Mouse (Mus musculus): Measurements from ENCODE around the gene Tcte2. TPM values are rescaled to one million over a fixed set of nuclear protein-coding genes. Genes with fewer than 3 reads are reported as not detected.

Tcte2 gene
- polyA plus RNA-seq, 1 experiment from 2014 or later, result 4.9 TPM

DNA sequence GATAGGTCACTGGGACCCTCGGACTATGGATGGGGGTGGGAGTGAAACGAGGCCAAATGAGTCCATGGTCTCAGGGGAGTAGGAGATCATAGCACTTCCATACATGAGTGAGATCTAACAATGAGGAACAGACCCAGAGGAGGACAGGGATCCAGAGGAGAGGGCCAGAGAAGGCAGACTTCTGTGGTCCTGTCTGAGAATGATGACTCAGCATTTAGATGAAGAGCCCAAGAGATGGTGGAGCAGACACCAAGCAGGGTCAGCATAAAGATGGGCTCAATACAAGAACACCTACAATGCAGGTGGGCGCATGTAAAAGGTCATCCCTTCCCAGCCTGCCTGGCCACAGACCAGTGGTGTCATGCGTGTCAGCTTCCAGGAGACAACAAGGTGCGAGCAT, 41.4 kb downstream of the Tcte2 start:
- 91% methylated on average over 5 of the region's 5 CpGs for WGBS
- Histone ChIP-seq H3K27ac (ENCODE audit: poor library complexity, severe bottlenecking) (no peak overlapping the region), H3K4me1 (replicated peaks) (peaks cover 7% of the 10 kb centered on the region), H3K4me2 (no peak overlapping the region), H3K36me3 (no peaks in the 10 kb centered on the region), H3K27me3 (replicated peaks) (no peaks in the 10 kb centered on the region), H3K9me3 (replicated peaks) (no peaks in the 10 kb centered on the region), H3K4me3 (no peak overlapping the region), H3K9ac (no peak overlapping the region)
- no peak for ATAC-seq (ENCODE audit: insufficient number of reproducible peaks, low FRiP score)

DNA sequence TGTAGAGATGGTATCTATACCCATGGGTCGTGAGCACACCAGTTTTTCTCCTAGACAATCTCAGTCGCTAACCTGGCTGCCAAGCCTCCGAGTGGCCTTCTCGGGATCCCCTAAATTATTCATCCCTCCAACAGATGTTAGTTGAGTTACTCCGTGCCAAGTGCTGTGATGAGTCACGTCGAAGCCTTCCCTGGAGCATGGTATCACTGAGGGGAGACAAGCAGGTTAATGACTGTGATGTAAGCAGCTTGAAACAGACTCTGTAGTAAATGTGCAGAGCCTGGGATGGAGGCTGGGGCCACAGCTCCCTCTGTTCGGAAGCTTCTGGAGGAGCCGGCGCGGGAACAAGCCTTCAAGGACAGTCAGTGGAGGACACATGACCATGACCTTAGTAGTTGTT, 44.2 kb downstream of the Tcte2 start:
- ATAC-seq (ENCODE audit: insufficient number of reproducible peaks, low FRiP score), result no peak
- no peaks in the 10 kb centered on the region for H3K27me3 ChIP-seq (replicated peaks)
- 75% methylated on average over 11 of the region's 11 CpGs for WGBS
- H3K36me3 ChIP-seq, result no peaks in the 10 kb centered on the region
- no peaks in the 10 kb centered on the region for H3K9me3 ChIP-seq (replicated peaks)
- no peak overlapping the region for H3K27ac ChIP-seq (ENCODE audit: poor library complexity, severe bottlenecking)
- H3K9ac ChIP-seq, result no peak overlapping the region
- H3K4me2 ChIP-seq, result no peak overlapping the region
- no peaks in the 10 kb centered on the region for H3K4me1 ChIP-seq (replicated peaks)
- no peak overlapping the region for H3K4me3 ChIP-seq

DNA sequence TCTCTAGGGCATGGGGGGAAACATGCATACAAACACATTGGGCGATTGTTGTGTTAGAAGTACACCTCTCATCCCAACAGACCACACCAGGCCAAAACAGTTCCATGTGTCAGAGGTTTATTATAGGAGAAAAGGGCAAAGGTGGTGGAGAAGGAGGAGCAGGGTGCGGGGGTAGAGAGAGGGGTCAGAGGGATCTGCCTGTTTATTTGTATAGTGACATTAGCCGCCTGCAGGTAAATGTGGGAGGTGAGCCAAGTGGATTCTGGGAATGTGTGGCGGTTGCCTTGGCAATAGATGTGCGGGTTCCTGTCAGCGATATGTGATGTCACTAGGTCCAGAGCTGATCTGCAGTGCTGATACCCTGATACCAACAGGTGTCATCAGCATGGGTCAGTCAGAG, 45.3 kb downstream of the Tcte2 start:
- WGBS, result 87% methylated on average over 6 of the region's 6 CpGs
- H3K36me3 ChIP-seq, result no peaks in the 10 kb centered on the region
- no peaks in the 10 kb centered on the region for H3K9me3 ChIP-seq (replicated peaks)
- H3K4me1 ChIP-seq (replicated peaks), result no peaks in the 10 kb centered on the region
- no peak for ATAC-seq (ENCODE audit: insufficient number of reproducible peaks, low FRiP score)
- no peaks in the 10 kb centered on the region for H3K27me3 ChIP-seq (replicated peaks)
- H3K4me2 ChIP-seq, result no peak overlapping the region
- no peak overlapping the region for H3K9ac ChIP-seq
- H3K27ac ChIP-seq (ENCODE audit: poor library complexity, severe bottlenecking), result no peak overlapping the region
- H3K4me3 ChIP-seq, result no peak overlapping the region

DNA sequence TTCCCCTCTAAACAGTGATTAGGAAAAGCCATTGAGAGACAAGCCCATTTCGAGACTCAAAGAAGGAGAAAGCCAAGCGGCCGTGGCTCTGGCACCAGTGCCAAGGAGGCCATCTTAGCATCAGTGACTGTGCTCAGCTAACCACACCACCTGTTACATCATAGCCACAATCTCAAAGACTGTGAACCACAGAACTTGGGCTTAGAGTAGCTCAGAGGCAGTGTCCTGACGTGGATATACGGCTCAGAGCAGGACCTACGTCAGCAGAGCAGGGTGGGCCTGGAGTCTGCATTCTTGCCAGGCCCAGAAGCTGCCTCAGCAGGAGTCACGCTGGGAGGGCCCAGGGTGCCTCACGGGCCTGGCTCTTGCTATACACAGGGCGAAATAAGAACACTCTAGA, 46.1 kb downstream of the Tcte2 start:
- no peaks in the 10 kb centered on the region for H3K4me1 ChIP-seq (replicated peaks)
- H3K4me3 ChIP-seq, result no peak overlapping the region
- WGBS, result 72% methylated on average over 9 of the region's 9 CpGs
- H3K27ac ChIP-seq (ENCODE audit: poor library complexity, severe bottlenecking), result no peak overlapping the region
- H3K36me3 ChIP-seq, result no peaks in the 10 kb centered on the region
- ATAC-seq (ENCODE audit: insufficient number of reproducible peaks, low FRiP score), result no peak
- no peaks in the 10 kb centered on the region for H3K9me3 ChIP-seq (replicated peaks)
- no peak overlapping the region for H3K4me2 ChIP-seq
- H3K9ac ChIP-seq, result no peak overlapping the region
- no peaks in the 10 kb centered on the region for H3K27me3 ChIP-seq (replicated peaks)

- H3K9me3 ChIP-seq (replicated peaks), result no peaks in the 10 kb centered on the region
- peaks cover 3% of the 10 kb centered on the region for H3K4me1 ChIP-seq (replicated peaks)
- WGBS, result 69% methylated on average over 4 of the region's 4 CpGs
- H3K27me3 ChIP-seq (replicated peaks), result no peaks in the 10 kb centered on the region
- no peak for ATAC-seq (ENCODE audit: insufficient number of reproducible peaks, low FRiP score)
- no peak overlapping the region for H3K9ac ChIP-seq
- no peak overlapping the region for H3K4me2 ChIP-seq
- no peak overlapping the region for H3K4me3 ChIP-seq
- H3K36me3 ChIP-seq, result no peaks in the 10 kb centered on the region
- no peak overlapping the region for H3K27ac ChIP-seq (ENCODE audit: poor library complexity, severe bottlenecking)
These were observed 47.0 kb downstream of the Tcte2 start for GRCm38 (mm10) chr17:13714654-13715053.

- peaks cover 9% of the 10 kb centered on the region for H3K4me1 ChIP-seq (replicated peaks)
- H3K27me3 ChIP-seq (replicated peaks), result no peaks in the 10 kb centered on the region
- no peak overlapping the region for H3K9ac ChIP-seq
- H3K27ac ChIP-seq (ENCODE audit: poor library complexity, severe bottlenecking), result no peak overlapping the region
- no peak for ATAC-seq (ENCODE audit: insufficient number of reproducible peaks, low FRiP score)
- H3K4me2 ChIP-seq, result no peak overlapping the region
- H3K9me3 ChIP-seq (replicated peaks), result no peaks in the 10 kb centered on the region
- WGBS, result 88% methylated on average over 4 of the region's 4 CpGs
- no peak overlapping the region for H3K4me3 ChIP-seq
- H3K36me3 ChIP-seq, result no peaks in the 10 kb centered on the region
These were observed 47.5 kb downstream of the Tcte2 start for GRCm38 (mm10) chr17:13714128-13714527.

- ATAC-seq (ENCODE audit: insufficient number of reproducible peaks, low FRiP score), result no peak
- Histone ChIP-seq H3K4me2 (no peak overlapping the region), H3K4me3 (no peak overlapping the region), H3K36me3 (no peaks in the 10 kb centered on the region), H3K4me1 (replicated peaks) (peaks cover 12% of the 10 kb centered on the region), H3K27ac (ENCODE audit: poor library complexity, severe bottlenecking) (no peak overlapping the region), H3K27me3 (replicated peaks) (no peaks in the 10 kb centered on the region), H3K9ac (no peak overlapping the region), H3K9me3 (replicated peaks) (no peaks in the 10 kb centered on the region)
- WGBS, result 89% methylated on average over 3 of the region's 3 CpGs
These were observed 49.1 kb downstream of the Tcte2 start for GRCm38 (mm10) chr17:13712518-13712917.

- no peaks in the 10 kb centered on the region for H3K36me3 ChIP-seq
- ATAC-seq (ENCODE audit: insufficient number of reproducible peaks, low FRiP score), result no peak
- no peaks in the 10 kb centered on the region for H3K27me3 ChIP-seq (replicated peaks)
- peaks cover 16% of the 10 kb centered on the region for H3K4me1 ChIP-seq (replicated peaks)
- no peak overlapping the region for H3K4me2 ChIP-seq
- no peak overlapping the region for H3K27ac ChIP-seq (ENCODE audit: poor library complexity, severe bottlenecking)
- H3K9ac ChIP-seq, result no peak overlapping the region
- no peak overlapping the region for H3K4me3 ChIP-seq
- WGBS, result 73% methylated on average over 6 of the region's 6 CpGs
- H3K9me3 ChIP-seq (replicated peaks), result no peaks in the 10 kb centered on the region
These were observed 49.5 kb downstream of the Tcte2 start for GRCm38 (mm10) chr17:13712116-13712515.

DNA sequence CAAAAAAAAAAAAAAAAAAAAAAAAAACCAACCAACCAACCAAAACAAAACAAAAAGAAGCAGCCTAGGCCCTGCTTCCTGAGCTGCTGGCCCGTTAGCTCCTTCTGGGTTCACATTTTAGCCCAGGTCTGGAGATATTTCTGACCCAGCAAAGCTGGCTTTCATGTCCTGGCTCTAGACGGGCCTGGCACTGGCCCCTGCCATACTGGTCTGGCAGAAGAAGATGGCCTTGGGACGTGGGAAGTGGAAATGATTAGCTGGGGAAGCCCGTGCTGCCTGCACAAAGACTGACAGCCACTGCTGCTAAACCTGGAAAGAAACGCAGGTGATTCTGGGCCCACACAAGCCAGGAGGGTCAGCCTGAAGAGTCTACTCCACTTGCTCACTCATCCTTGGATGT, 50.5 kb downstream of the Tcte2 start:
- Histone ChIP-seq H3K9me3 (replicated peaks) (no peaks in the 10 kb centered on the region), H3K4me3 (no peak overlapping the region), H3K4me2 (no peak overlapping the region), H3K27ac (ENCODE audit: poor library complexity, severe bottlenecking) (no peak overlapping the region), H3K9ac (no peak overlapping the region), H3K36me3 (no peaks in the 10 kb centered on the region), H3K4me1 (replicated peaks) (peaks cover 18% of the 10 kb centered on the region), H3K27me3 (replicated peaks) (no peaks in the 10 kb centered on the region)
- WGBS, result 70% methylated on average over 5 of the region's 5 CpGs
- no peak for ATAC-seq (ENCODE audit: insufficient number of reproducible peaks, low FRiP score)

GRCm38 (mm10) chr17:13705481-13705921, 56.1 kb downstream of the Tcte2 start:
- 20% methylated on average over 4 of the region's 4 CpGs for WGBS
- no peak overlapping the region for H3K4me2 ChIP-seq
- H3K27me3 ChIP-seq (replicated peaks), result no peaks in the 10 kb centered on the region
- H3K4me3 ChIP-seq, result no peak overlapping the region
- H3K36me3 ChIP-seq, result no peaks in the 10 kb centered on the region
- 0 out of 2 replicates have a peak, but pooled peaks cover 5% of the 10 kb centered on the region for H3K9me3 ChIP-seq (replicated peaks)
- H3K9ac ChIP-seq, result no peak overlapping the region
- peaks cover 50% of the 10 kb centered on the region for H3K4me1 ChIP-seq (replicated peaks)
- ATAC-seq (ENCODE audit: insufficient number of reproducible peaks, low FRiP score), result 0 out of 2 replicates have a peak, but pooled peaks have one; percentile 28
- no peak overlapping the region for H3K27ac ChIP-seq (ENCODE audit: poor library complexity, severe bottlenecking)

- no peak overlapping the region for H3K4me2 ChIP-seq
- no peak for ATAC-seq (ENCODE audit: insufficient number of reproducible peaks, low FRiP score)
- H3K36me3 ChIP-seq, result no peaks in the 10 kb centered on the region
- H3K4me1 ChIP-seq (replicated peaks), result peaks cover 54% of the 10 kb centered on the region
- no peak overlapping the region; the same call in 1 of the 2 replicates for H3K9ac ChIP-seq
- WGBS, result 16% methylated on average over 9 of the region's 9 CpGs
- no peaks in the 10 kb centered on the region for H3K27me3 ChIP-seq (replicated peaks)
- H3K27ac ChIP-seq (ENCODE audit: poor library complexity, severe bottlenecking), result peak overlapping the region; percentile 50
- no peak overlapping the region for H3K4me3 ChIP-seq
- H3K9me3 ChIP-seq (replicated peaks), result 0 out of 2 replicates have a peak, but pooled peaks cover 5% of the 10 kb centered on the region
These were observed 57.9 kb downstream of the Tcte2 start for GRCm38 (mm10) chr17:13703611-13704320.

Data from heart, embryonic 12.5 days (tissue).